Mouse (Mus musculus) gastrocnemius, adult 2 months (tissue): ENCODE measurements at regions not wholly inside any gene's neighbourhood (a gene's known extent, or its start where the extent isn't known, plus 50 kb on each side); places are given as distances from the start of the nearest gene placed in this dataset.

Experiments
- DNase-seq: peaks from one replicate; pipeline ENCODE4 v3.0.0; 2022
- H3K27ac ChIP-seq: fragments of 200-600 bp; 2 replicates; pipeline ENCODE4 v1.8.1; 2022; ENCODE audit warnings: mild to moderate bottlenecking
- H3K4me3 ChIP-seq: fragments of 200-600 bp; 2 replicates; pipeline ENCODE4 v1.8.1; 2022; ENCODE audit warnings: mild to moderate bottlenecking, moderate library complexity
- CTCF ChIP-seq: fragments of 200-600 bp; IDR thresholded peaks from 2 replicates; pipeline ENCODE4 v1.8.1; 2022; ENCODE audit warnings: antibody characterized with exemption, mild to moderate bottlenecking, moderate library complexity
- intact Hi-C: fragments of 180-260 bp; cut with DNase I; formaldehyde crosslinking; loops from one replicate; pipeline ENCODE4 v1.15.1; 2025

DNA sequence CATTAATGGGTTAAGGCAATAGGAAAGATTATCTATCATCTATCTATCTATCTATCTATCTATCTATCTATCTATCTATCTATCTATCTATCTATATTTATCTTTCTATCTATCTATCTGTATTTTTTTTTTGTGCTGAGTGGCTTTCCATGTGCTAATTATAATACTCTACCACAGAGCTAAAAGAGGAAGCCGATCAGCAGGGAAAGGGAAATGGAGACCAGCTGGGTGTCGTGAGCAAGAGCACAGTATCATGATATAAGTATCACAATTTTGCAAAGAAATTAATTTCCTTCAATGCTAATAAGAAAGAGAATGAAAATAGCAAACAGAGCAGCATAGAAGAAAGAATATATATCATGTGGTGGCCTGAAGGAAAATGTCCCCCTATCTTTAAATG lies 69.6 kb downstream of the Cldn1 start:
- TF ChIP-seq CTCF, result no peak
- H3K4me3 ChIP-seq, result no peak overlapping the region
- H3K27ac ChIP-seq, result no peak overlapping the region
- intact Hi-C loops, result no loop called here
- no peak for DNase-seq

DNA sequence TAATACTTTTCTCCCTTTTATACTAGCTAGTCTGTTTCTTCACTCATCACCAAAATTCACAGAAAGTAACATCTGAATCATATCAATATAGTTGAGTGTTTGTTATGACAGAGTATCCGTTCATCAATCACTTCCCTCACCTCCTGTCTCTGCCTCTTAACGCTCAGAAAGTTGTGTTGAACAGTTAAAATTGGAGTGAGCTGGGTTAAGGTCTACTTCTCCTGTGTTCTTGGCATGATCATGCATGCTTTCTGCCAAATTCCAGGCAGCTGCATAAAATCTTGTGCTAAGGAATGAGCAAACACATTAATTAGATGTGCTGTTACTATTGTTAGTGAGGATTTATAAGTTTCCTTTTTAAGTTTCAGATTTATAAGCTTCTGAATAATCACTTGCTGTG lies 79.9 kb downstream of the Cldn1 start:
- H3K4me3 ChIP-seq, result no peak overlapping the region
- DNase-seq, result no peak
- intact Hi-C loops, result no loop called here
- TF ChIP-seq CTCF, result no peak
- no peak overlapping the region for H3K27ac ChIP-seq

DNA sequence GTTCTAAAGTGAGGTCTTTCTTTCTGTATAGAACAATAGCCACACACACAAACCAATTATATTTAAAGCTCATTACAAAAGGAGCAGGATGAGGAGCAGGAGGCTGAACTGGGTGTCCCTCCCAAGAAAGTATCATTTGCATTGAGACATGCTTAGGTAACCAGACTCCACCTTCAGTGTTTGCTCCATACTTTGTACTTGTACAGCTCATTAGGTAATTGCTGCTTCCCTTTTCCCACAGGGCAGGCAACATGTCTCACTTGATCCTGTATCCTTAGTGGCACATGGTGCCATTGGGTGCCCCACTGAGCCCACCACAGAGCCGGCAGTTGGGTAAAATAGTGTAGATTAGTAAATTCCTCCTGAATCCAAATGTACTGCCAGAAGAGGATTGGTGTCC lies 86.0 kb downstream of the Cldn1 start:
- intact Hi-C loops, result no loop called here
- no peak for TF ChIP-seq CTCF
- Histone ChIP-seq H3K4me3 (no peak overlapping the region), H3K27ac (no peak overlapping the region)
- DNase-seq, result no peak

DNA sequence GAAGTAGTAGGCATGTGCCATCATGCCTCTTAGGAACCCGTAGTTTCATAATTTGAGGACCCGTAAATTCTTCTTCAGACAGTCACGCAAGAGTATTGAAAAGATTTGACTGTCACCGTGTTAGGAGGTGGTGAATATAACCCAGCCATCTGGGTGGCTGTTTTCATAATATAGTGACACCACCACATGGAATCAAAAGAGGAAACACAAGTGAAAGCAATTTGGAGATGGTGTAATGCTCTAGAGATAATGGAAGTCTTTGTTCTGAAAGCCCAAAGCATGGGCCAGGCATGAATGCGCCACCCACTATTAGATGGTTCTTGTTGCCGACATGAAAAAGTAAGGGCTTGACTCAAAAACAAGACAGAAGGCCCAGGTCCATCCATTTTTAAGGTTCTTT lies 86.9 kb downstream of the Cldn1 start:
- DNase-seq, result no peak
- no peak for TF ChIP-seq CTCF
- intact Hi-C loops, result no loop called here
- H3K4me3 ChIP-seq, result no peak overlapping the region
- H3K27ac ChIP-seq, result no peak overlapping the region

DNA sequence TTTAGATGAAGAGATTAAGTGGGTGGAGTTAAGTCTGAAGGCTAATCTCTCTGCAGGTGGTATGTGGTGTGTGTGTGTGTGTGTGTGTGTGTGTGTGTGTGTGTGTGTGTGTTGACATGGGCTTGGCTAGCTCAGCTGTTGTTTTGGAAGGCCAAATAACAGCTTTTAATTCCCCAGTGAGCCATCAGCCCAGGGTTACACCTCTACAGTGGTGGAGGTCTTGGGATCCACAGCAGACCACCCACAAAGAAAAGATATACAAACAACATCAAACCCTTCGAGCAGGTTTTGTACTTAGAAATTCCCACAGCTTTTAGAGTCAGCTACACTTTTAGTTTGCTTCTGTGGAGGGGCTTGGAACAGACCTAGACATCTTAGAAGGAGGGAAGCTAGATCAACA lies 89.2 kb downstream of the Cldn1 start:
- no peak for DNase-seq
- no peak for TF ChIP-seq CTCF
- H3K4me3 ChIP-seq, result no peak overlapping the region
- intact Hi-C loops, result no loop called here
- no peak overlapping the region for H3K27ac ChIP-seq

DNA sequence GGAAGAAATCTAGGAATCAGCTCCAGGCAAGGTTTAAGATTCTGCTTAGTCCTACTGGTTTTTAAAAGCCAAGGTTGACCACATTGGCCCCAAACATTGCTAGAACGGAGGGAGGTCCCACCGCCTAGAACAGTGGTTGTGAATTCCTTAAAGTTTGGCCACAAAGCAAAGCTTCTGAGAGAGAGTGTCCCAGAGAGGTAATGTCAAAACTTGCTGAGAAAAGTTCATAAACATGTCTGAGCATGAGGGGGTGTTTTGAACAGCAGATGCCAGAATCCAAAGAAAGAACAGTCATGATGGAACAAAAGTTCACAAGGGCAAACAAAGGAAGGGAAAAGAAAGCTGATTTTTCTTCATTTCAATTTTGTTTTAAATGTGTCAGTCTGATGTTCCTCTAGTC lies 90.1 kb downstream of the Cldn1 start:
- no peak for DNase-seq
- intact Hi-C loops, result no loop called here
- TF ChIP-seq CTCF, result no peak

DNA sequence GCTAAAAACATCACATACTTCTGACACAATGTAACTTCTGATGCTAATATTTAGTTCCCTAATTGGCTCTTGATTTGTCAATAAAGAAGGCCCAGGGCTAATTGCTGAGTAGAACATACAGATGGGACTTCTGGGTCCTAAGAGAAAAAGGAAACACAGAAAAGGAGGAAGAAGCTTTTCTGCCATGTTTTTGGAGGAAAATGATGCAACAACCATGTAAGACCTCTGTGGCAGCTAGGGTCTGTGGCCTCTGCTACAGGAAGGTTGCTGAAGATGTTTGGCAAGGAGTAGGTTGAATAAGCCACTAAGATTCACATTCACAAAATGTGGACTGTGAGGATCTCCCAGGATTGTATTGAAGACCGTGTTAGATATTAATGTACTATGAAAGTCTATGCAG lies 94.9 kb downstream of the Cldn1 start:
- no peak overlapping the region for H3K4me3 ChIP-seq
- TF ChIP-seq CTCF, result no peak
- DNase-seq, result no peak
- intact Hi-C loops, result no loop called here
- no peak overlapping the region for H3K27ac ChIP-seq

More for the DNA sequence above, 90.1 kb downstream of the Cldn1 start:
- H3K27ac ChIP-seq, result no peak overlapping the region
- H3K4me3 ChIP-seq, result no peak overlapping the region

DNA sequence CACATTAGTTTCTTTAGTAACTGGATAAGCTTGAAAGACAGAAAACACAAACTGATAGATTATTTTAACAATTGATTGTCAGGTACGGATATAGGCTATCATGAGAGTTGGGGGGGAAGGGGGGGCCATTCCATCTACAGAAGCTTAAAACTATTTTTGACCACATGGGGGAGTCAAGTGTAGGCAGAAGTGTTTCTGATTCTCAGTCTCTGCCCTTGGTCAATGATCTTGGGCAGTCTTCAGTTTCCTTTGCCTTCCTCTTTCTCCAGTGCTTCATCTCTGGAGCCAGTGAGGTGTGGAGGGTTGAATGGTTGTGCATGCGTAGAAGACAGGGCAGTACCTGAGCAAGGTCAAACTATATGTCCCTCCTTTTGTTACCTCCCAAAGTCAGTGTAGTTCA lies 118.8 kb downstream of the Cldn1 start:
- no peak for DNase-seq
- H3K4me3 ChIP-seq, result no peak overlapping the region
- TF ChIP-seq CTCF, result peak; percentile 28; the same call in 1 of the 2 replicates
- intact Hi-C loops, result no loop called here
- no peak overlapping the region for H3K27ac ChIP-seq

DNA sequence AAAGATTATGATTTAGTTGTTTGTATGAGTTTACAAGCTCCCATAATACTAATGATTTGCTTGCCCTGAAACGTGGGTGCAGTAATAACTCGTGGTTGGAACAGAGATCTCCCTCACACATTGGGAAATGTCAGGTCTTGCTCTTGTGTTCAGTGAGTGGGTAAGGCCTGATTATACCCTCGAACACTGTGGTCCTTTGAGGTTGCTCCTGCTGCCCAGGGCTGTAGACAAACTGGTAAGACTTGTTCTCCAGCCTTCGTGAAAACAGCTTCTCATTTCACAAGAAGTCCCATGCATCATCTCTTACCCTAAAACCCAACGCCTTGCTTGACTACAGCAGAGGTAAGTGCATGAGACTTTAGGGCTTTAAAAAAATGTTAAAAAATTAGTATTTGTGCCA lies 119.9 kb downstream of the Cldn1 start:
- intact Hi-C loops, result no loop called here

DNA sequence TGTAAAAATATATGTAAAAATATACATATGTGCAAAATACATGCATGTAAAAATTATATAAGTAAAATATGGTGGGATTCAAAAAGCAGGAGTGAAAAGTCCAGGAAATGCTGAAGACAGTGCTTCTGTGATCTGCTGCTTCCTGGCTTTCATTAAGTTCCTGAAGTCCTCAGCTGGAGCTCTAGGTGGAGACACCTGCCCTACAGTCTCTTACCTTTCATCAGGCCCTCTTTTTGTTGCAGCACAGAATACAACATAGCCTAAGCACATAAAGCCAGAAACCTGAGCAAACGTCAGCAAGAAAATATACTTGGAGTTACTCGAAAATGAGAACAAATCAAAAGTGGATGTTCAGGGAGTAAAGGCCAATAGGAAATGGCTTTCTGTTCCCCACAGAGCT lies 120.6 kb downstream of the Cldn1 start:
- no peak for DNase-seq
- TF ChIP-seq CTCF, result no peak
- H3K27ac ChIP-seq, result no peak overlapping the region
- no peak overlapping the region for H3K4me3 ChIP-seq
- intact Hi-C loops, result no loop called here

More for the DNA sequence above, 119.9 kb downstream of the Cldn1 start:
- Histone ChIP-seq H3K4me3 (no peak overlapping the region), H3K27ac (no peak overlapping the region)
- DNase-seq, result no peak
- no peak for TF ChIP-seq CTCF

DNA sequence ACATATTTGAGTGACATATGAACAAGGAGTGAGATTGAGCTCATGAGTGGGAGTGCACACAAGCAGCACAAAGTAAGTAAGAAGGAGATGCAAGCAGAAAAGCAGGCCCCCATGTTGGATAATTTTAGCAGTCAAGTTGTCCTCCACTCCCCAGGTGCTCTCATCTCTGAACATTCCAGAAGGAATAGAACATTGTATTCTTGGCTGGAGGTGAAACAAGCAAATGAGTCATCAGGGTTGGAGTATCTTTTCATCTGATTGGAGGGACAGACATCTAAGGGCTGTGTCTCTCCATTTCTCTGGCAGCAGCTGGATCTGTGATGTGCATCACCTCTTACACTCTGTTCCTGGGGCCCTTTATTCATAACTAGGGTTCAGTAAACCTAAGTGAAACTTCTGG lies 122.7 kb downstream of the Cldn1 start:
- Histone ChIP-seq H3K4me3 (no peak overlapping the region), H3K27ac (no peak overlapping the region)
- intact Hi-C loops, result no loop called here
- no peak for DNase-seq
- no peak for TF ChIP-seq CTCF

DNA sequence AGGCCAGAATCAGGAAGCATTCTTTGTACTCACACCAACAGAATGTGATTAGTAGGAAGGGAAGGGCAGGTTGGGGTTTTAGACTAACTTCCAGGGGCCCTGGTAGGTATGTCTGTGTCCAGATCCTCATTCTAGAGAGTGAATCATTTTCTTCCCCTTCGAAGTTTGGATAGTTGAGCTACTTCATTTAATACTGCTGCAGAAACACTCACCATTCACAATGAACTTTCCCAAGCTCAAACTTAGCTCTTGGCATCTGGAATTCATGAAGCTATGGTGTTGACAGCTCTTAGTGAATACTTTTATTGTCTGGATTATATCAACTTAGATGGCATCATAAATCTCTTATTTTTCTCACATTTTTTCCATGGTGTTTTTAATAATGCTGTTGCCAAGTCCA lies 123.7 kb downstream of the Cldn1 start:
- no peak overlapping the region for H3K27ac ChIP-seq
- H3K4me3 ChIP-seq, result no peak overlapping the region
- DNase-seq, result no peak
- intact Hi-C loops, result no loop called here
- no peak for TF ChIP-seq CTCF

DNA sequence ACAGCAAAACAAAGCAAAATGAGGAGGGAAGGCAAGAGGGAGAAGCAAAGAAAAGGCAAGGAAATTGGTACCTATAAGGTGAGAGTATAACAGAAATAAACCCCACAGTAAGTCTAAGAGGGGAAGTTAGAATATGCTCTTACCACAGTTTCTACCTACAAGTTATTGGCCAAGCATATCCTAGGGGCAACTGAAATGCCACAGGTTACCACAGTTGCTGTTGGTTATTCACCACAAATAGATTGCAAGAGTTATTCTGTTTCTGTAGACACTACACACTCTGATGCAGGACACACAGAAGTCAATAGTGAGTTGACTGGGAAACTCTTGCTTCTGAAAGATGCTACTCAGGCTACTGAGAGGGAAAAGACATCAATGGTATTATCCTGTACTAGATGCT lies 129.7 kb upstream of the P3h2 start:
- Histone ChIP-seq H3K27ac (no peak overlapping the region), H3K4me3 (no peak overlapping the region)
- no peak for DNase-seq
- intact Hi-C loops, result no loop called here
- TF ChIP-seq CTCF, result no peak

DNA sequence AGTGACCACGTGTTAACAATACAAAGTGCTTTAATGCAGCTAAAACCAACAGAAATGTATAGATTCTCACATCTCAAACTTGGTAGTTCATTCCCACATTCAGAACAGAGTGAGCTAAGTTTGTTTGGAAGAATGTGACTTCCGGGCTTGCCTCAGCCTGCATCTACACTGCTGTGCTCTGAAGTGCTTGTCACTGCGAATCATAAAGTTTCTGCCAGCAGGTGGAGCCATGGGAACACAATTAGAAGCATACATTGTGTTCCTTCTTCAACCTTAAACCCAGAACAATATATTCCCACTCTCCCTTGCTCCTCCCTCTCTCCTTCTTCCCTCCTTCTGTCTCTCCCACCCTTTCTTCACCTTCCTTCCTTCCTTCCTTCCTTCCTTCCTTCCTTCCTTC lies 128.5 kb upstream of the P3h2 start:
- H3K4me3 ChIP-seq, result no peak overlapping the region
- H3K27ac ChIP-seq, result no peak overlapping the region
- TF ChIP-seq CTCF, result peak; percentile 70
- intact Hi-C loops, result loop anchor here (1.0 kb wide), 1 partner anchor 137 kb away; the partner anchor contains the start of gene Cldn1
- DNase-seq, result peak; percentile 57

DNA sequence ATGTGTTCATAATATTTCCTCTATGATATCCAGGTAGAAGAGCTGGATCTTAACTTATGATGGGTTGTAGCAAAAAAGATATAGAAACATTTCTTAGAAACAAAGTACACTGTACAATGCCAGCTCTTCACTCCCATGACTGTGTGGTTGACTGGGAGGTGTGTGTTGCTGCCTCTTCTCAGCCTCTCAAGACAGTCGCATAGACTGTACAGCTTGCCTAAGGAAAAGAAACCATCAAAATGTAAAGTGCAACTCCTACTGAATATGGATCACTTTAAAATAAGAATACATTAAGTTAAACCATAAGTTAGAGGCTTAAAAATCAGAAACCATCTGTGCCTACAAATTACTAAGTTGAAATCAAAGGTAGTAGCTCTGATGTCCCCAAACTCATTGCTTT lies 125.5 kb upstream of the P3h2 start:
- DNase-seq, result no peak
- intact Hi-C loops, result no loop called here
- H3K4me3 ChIP-seq, result no peak overlapping the region

More for the DNA sequence above, 125.5 kb upstream of the P3h2 start:
- TF ChIP-seq CTCF, result no peak
- no peak overlapping the region for H3K27ac ChIP-seq
